Mouse (Mus musculus): ENCODE results near the gene C1qbp.

DNA sequence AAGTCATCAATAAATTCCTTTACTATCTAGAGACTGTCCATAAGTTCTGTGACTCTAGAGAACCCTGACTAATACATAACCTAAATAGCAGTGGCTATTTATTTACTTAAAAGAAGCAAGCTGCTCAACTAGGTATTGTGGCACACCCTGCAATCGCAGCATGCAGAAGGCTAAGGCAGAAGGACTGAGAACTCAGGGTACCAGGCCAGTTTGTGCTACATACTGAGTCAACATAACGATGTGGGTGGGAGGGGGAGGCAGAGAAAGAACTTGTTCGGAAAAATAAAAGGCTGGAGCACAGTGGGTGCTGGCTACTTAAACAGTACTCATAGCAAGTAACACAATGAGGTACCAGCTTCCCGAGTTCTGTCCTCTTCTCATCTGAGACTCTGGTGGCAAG is 18.3 kb upstream of the C1qbp start:
- TF ChIP-seq CTCF (IDR thresholded peaks at IDR 0.05; ENCODE audit: control insufficient read depth, insufficient read depth, insufficient read length) (no peak), USF1 (IDR thresholded peaks at IDR 0.05; ENCODE audit: low read depth) (no peak), MAX (IDR thresholded peaks at IDR 0.05) (no peak)
